Mouse (Mus musculus): ENCODE measurements around the gene Leng9. TPM values are rescaled to one million over a fixed set of nuclear protein-coding genes. Genes with fewer than 3 reads are reported as not detected.
A peak's percentile ranks its signal among the peaks of the same experiment; 100 is the strongest.
"Not testable (repeated sequence)": the region's sequence is repeated elsewhere in the genome, so short reads cannot be mapped to it uniquely, and the experiment has no call there.

The Leng9 gene
- polyA plus RNA-seq, 1 experiment: 92.5 TPM

DNA sequence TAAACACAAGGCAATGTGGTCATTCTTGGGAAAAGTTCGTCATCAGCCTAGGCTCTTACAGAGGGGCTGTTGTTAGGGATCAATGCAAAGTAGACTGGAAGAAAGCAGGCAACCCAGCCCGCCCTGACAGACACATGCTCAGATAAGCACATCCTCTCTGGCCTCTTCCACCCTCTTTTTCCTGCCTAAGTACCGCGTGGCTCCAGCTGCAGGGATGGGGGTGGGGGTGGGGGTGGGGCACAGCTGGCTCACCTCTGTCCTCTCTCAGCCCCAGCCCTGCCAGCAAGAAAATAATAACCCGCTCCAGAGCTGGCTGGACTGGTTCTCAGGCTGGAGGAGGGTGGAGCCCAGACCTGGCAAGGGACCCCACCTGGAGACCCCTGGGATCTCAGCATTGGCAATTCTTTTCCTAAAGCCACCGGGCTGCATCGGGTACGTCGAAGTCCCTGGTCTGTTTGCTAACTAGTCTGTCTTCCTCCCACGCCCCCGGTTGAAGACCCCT lies 13.4 kb upstream of the Leng9 start:
- Histone ChIP-seq H3K27ac (ENCODE audit: insufficient read depth, low read depth, low read length) (peak overlapping the region; percentile 97), H3K27me3 (ENCODE audit: control insufficient read depth, insufficient read depth, low read length) (no peaks in the 10 kb centered on the region), H3K4me3 (ENCODE audit: low read depth, low read length) (peak overlapping the region; percentile 79), H3K36me3 (ENCODE audit: control insufficient read depth, insufficient read depth, low read length) (peaks cover 7% of the 10 kb centered on the region; the same call in 1 of the 2 replicates), H3K4me1 (ENCODE audit: control insufficient read depth, insufficient read depth, insufficient read length, low read length) (peaks cover 5% of the 10 kb centered on the region; the same call in 1 of the 2 replicates)
- no peak for TF ChIP-seq CTCF (IDR thresholded peaks at IDR 0.05; ENCODE audit: extremely low read depth, insufficient read length, insufficient replicate concordance, low read depth, low read length)
- peak; percentile 48; the same call in 1 of the 2 replicates for TF ChIP-seq POLR2A (IDR thresholded peaks at IDR 0.05; ENCODE audit: low read depth, low read length)
- WGBS: 4% methylated on average over 11 of the region's 11 CpGs

GRCm38 (mm10) chr7:4161596-4161995 lies 11.4 kb upstream of the Leng9 start:
- H3K36me3 ChIP-seq (ENCODE audit: control insufficient read depth, insufficient read depth, low read length): peaks cover 12% of the 10 kb centered on the region; the same call in 1 of the 2 replicates
- not testable (repeated sequence) for H3K4me1 ChIP-seq (ENCODE audit: control insufficient read depth, insufficient read depth, insufficient read length, low read length); H3K4me3 ChIP-seq (ENCODE audit: low read depth, low read length); H3K27me3 ChIP-seq (ENCODE audit: control insufficient read depth, insufficient read depth, low read length); H3K27ac ChIP-seq (ENCODE audit: insufficient read depth, low read depth, low read length)
- WGBS: 90% methylated on average over 4 of the region's 4 CpGs

DNA sequence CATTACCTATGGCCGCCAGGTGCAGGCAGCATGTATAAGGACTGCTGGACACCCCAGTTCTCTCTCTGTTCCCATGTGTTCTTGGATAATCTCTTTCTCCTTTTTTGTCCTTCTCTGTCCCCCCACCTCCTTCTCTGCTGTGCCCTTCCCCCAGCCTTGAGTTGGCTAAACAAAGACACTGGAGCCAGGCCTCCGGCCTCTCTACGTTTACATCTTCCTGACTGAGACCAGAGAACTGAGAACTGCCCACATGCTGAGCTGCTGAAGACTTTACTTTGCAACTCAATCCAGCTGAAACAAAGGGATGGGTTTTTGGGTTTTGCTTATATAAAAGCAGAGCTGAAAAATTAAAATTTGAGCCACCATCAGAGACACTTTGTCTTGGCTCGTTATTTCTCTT lies 4.8 kb upstream of the Leng9 start:
- Histone ChIP-seq H3K36me3 (ENCODE audit: control insufficient read depth, insufficient read depth, low read length) (peaks cover 19% of the 10 kb centered on the region), H3K27me3 (ENCODE audit: control insufficient read depth, insufficient read depth, low read length) (no peaks in the 10 kb centered on the region), H3K4me3 (ENCODE audit: low read depth, low read length) (no peak overlapping the region), H3K27ac (ENCODE audit: insufficient read depth, low read depth, low read length) (no peak overlapping the region), H3K4me1 (ENCODE audit: control insufficient read depth, insufficient read depth, insufficient read length, low read length) (peaks cover 14% of the 10 kb centered on the region)
- no peak for TF ChIP-seq POLR2A (IDR thresholded peaks at IDR 0.05; ENCODE audit: low read depth, low read length)
- TF ChIP-seq CTCF (IDR thresholded peaks at IDR 0.05; ENCODE audit: extremely low read depth, insufficient read length, insufficient replicate concordance, low read depth, low read length): no peak
- WGBS: 72% methylated on average over 4 of the region's 4 CpGs

DNA sequence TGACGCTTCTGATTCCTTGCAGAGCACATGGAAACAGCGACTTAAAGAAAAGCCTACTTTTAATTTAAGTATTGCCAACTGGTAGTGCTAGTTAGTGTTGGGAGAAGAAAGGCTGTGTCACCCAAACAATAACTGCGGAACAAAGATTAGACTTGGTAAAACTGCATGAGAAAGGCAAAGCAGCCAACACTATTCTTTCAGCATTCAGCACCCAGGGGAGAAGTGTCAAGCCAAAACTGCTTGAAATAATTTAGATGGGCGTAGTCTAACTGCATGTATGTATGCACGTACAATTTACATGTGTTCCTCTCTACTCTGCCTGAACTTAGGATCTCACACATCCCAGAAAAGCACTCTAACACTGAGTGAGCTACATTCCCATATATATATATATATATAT lies 4.2 kb upstream of the Leng9 start:
- Histone ChIP-seq H3K27me3 (ENCODE audit: control insufficient read depth, insufficient read depth, low read length) (no peaks in the 10 kb centered on the region), H3K4me3 (ENCODE audit: low read depth, low read length) (no peak overlapping the region), H3K36me3 (ENCODE audit: control insufficient read depth, insufficient read depth, low read length) (peaks cover 19% of the 10 kb centered on the region), H3K27ac (ENCODE audit: insufficient read depth, low read depth, low read length) (no peak overlapping the region), H3K4me1 (ENCODE audit: control insufficient read depth, insufficient read depth, insufficient read length, low read length) (peaks cover 14% of the 10 kb centered on the region)
- WGBS: 70% methylated on average over 5 of the region's 5 CpGs
- TF ChIP-seq POLR2A (IDR thresholded peaks at IDR 0.05; ENCODE audit: low read depth, low read length) (no peak), CTCF (IDR thresholded peaks at IDR 0.05; ENCODE audit: extremely low read depth, insufficient read length, insufficient replicate concordance, low read depth, low read length) (no peak)

DNA sequence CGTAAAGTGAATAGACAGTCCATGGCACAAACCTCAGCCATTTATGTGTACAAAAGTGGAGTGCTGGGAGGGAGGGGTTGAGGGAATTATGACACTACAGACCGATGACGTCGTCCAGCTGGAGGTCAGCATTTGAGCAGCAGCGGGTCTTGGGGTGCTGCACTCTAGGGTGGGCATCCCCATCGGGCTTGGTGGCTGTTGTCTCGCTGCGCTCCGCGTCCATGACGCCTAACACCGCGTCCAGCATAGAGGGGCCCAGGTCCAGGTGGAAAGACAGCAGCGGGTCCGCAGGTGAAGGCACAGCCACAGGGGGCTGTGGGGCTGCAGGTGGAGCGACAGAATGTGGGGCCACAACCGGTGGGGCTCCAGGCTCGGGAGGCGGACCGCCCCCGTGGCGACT lies 1.1 kb upstream of the Leng9 start:
- H3K36me3 ChIP-seq (ENCODE audit: control insufficient read depth, insufficient read depth, low read length): peaks cover 28% of the 10 kb centered on the region
- peak overlapping the region; percentile 89 for H3K27ac ChIP-seq (ENCODE audit: insufficient read depth, low read depth, low read length)
- WGBS: 16% methylated on average over 22 of the region's 22 CpGs
- H3K4me3 ChIP-seq (ENCODE audit: low read depth, low read length): peak overlapping the region; percentile 59
- TF ChIP-seq POLR2A (IDR thresholded peaks at IDR 0.05; ENCODE audit: low read depth, low read length) (no peak), CTCF (IDR thresholded peaks at IDR 0.05; ENCODE audit: extremely low read depth, insufficient read length, insufficient replicate concordance, low read depth, low read length) (no peak)
- peaks cover 26% of the 10 kb centered on the region for H3K4me1 ChIP-seq (ENCODE audit: control insufficient read depth, insufficient read depth, insufficient read length, low read length)
- H3K27me3 ChIP-seq (ENCODE audit: control insufficient read depth, insufficient read depth, low read length): no peaks in the 10 kb centered on the region

- Histone ChIP-seq H3K36me3 (ENCODE audit: control insufficient read depth, insufficient read depth, low read length) (peaks cover 28% of the 10 kb centered on the region), H3K27me3 (ENCODE audit: control insufficient read depth, insufficient read depth, low read length) (no peaks in the 10 kb centered on the region), H3K4me3 (ENCODE audit: low read depth, low read length) (peak overlapping the region; percentile 59), H3K4me1 (ENCODE audit: control insufficient read depth, insufficient read depth, insufficient read length, low read length) (peaks cover 26% of the 10 kb centered on the region), H3K27ac (ENCODE audit: insufficient read depth, low read depth, low read length) (peak overlapping the region; percentile 100)
- TF ChIP-seq CTCF (IDR thresholded peaks at IDR 0.05; ENCODE audit: extremely low read depth, insufficient read length, insufficient replicate concordance, low read depth, low read length) (no peak), POLR2A (IDR thresholded peaks at IDR 0.05; ENCODE audit: low read depth, low read length) (no peak; the same call in 1 of the 2 replicates)
- 5% methylated on average over 14 of the region's 14 CpGs for WGBS
These were observed 642 bp upstream of the Leng9 start for GRCm38 (mm10) chr7:4150811-4151221.

GRCm38 (mm10) chr7:4149209-4150054 lies 742 bp downstream of the Leng9 start:
- peaks cover 22% of the 10 kb centered on the region for H3K4me1 ChIP-seq (ENCODE audit: control insufficient read depth, insufficient read depth, insufficient read length, low read length)
- under 1% methylated on average over 64 of the region's 64 CpGs for WGBS
- TF ChIP-seq CTCF (IDR thresholded peaks at IDR 0.05; ENCODE audit: extremely low read depth, insufficient read length, insufficient replicate concordance, low read depth, low read length): no peak
- TF ChIP-seq POLR2A (IDR thresholded peaks at IDR 0.05; ENCODE audit: low read depth, low read length): peak; percentile 74
- H3K27ac ChIP-seq (ENCODE audit: insufficient read depth, low read depth, low read length): peak overlapping the region; percentile 100
- H3K27me3 ChIP-seq (ENCODE audit: control insufficient read depth, insufficient read depth, low read length): no peaks in the 10 kb centered on the region
- H3K4me3 ChIP-seq (ENCODE audit: low read depth, low read length): peak overlapping the region; percentile 86
- H3K36me3 ChIP-seq (ENCODE audit: control insufficient read depth, insufficient read depth, low read length): peaks cover 36% of the 10 kb centered on the region
